Mouse (Mus musculus) midbrain, postnatal 0 days (tissue): ENCODE data around the gene Vmn2r66. TPM values are rescaled to one million over a fixed set of nuclear protein-coding genes. Genes with fewer than 3 reads are reported as not detected.

Source experiments
- ATAC-seq: fragments of 200-750 bp; cut with Nextera tagmentation; 2 replicates; pipeline ENCODE4 v1.8.0; 2017; ENCODE audit warnings: moderate number of reproducible peaks, mild to moderate bottlenecking, moderate TSS enrichment, moderate library complexity; ENCODE audit not compliant: low FRiP score
- DNase-seq: peaks from one replicate; pipeline ENCODE4 v3.0.0-alpha.2; 2015; ENCODE audit warnings: low spot score
- H3K27ac ChIP-seq: fragments of 300-500 bp; sonication (generic); 2 replicates; pipeline ENCODE4 v1.5.1; 2014; ENCODE audit warnings: low read depth, mild to moderate bottlenecking, low read length, mixed read lengths
- H3K27me3 ChIP-seq: fragments of 300-500 bp; sonication (generic); 2 replicates; pipeline ENCODE4 v1.6.1; 2014; ENCODE audit warnings: low read length, control low read depth, mixed read lengths; ENCODE audit not compliant: insufficient read depth
- H3K36me3 ChIP-seq: fragments of 300-500 bp; sonication (generic); 2 replicates; pipeline ENCODE4 v1.6.1; 2014; ENCODE audit warnings: low read length, control low read depth, mixed read lengths; ENCODE audit not compliant: insufficient read depth
- H3K4me1 ChIP-seq: fragments of 300-500 bp; sonication (generic); 2 replicates; pipeline ENCODE4 v1.6.1; 2014; ENCODE audit warnings: mild to moderate bottlenecking, control low read depth, antibody characterized with exemption, low read length, mixed read lengths; ENCODE audit not compliant: insufficient read depth
- H3K4me2 ChIP-seq: fragments of 300-500 bp; sonication (generic); 2 replicates; pipeline ENCODE4 v1.6.1; 2014; ENCODE audit warnings: low read depth, mild to moderate bottlenecking, low read length, mixed read lengths; ENCODE audit not compliant: poor library complexity, severe bottlenecking
- H3K4me3 ChIP-seq: fragments of 300-500 bp; sonication (generic); 2 replicates; pipeline ENCODE4 v1.5.1; 2014; ENCODE audit warnings: low read depth, mild to moderate bottlenecking, low read length, moderate library complexity
- H3K9ac ChIP-seq: fragments of 300-500 bp; sonication (generic); replicated peaks from 2 replicates; pipeline ENCODE4 v1.6.1; 2014; ENCODE audit warnings: mild to moderate bottlenecking, low read length, moderate library complexity, mixed read lengths; ENCODE audit not compliant: poor library complexity, severe bottlenecking
- H3K9me3 ChIP-seq: fragments of 300-500 bp; sonication (generic); 2 replicates; pipeline ENCODE4 v1.6.1; 2016; ENCODE audit warnings: low read length, control low read depth
- CTCF ChIP-seq: IDR thresholded peaks from 2 replicates; pipeline ENCODE4 v1.5.1; 2016; ENCODE audit warnings: antibody characterized with exemption, mild to moderate bottlenecking
- WGBS: fragments of 180-500 bp; shearing (Covaris S2); extraction: QIAGEN DNeasy Blood & Tissue Kit; methylation state at CpG from one replicate; pipeline ENCODE4 v1.1.7; 2014; 5-methylcytosine and 5-hydroxymethylcytosine counted together
- polyA plus RNA-seq: library from polyadenylated mRNA; unstranded; fragments of >200 nt; fragmentation: Nextera tagmentation; extraction: Ambion mirVana; gene quantifications from 2 replicates; pipeline ENCODE4 v1.2.1, GENCODE M21; 2015
- total RNA-seq: library from RNA; depleted of rRNA; stranded (reverse); fragments of >200 nt; gene quantifications from 2 replicates; pipeline ENCODE4 v1.2.3, GENCODE M21; 2014; rRNA removed

Gene Vmn2r66
- total RNA-seq (not detected in 2 replicates), polyA plus RNA-seq (not detected in 2 replicates)

GRCm38 (mm10) chr7:85012168-85012567, at the start of gene Vmn2r66:
TSS of gene Vmn2r66 (minus strand) at chr7:85012268.
- H3K9me3 ChIP-seq = no peaks in the 10 kb centered on the region
- DNase-seq (no peak), ATAC-seq (no peak)
- H3K27me3 ChIP-seq = no peaks in the 10 kb centered on the region
- no peak within 1 kb of the TSS for H3K4me3 ChIP-seq
- TF ChIP-seq CTCF = no peak
- 84% methylated on average over 1 of the region's 1 CpGs for WGBS
- no peak within 1 kb of the TSS for H3K9ac ChIP-seq
- no peak within 1 kb of the TSS for H3K27ac ChIP-seq
- H3K36me3 ChIP-seq = no peaks in the 10 kb centered on the region
- no peak within 1 kb of the TSS for H3K4me2 ChIP-seq
- no peaks in the 10 kb centered on the region for H3K4me1 ChIP-seq

GRCm38 (mm10) chr7:84996694-84997093, 15.4 kb downstream of the Vmn2r66 start:
- H3K4me3 ChIP-seq = no peak overlapping the region
- no peaks in the 10 kb centered on the region for H3K9me3 ChIP-seq
- no peaks in the 10 kb centered on the region for H3K27me3 ChIP-seq
- DNase-seq = no peak
- no peak for TF ChIP-seq CTCF
- H3K4me1 ChIP-seq = no peaks in the 10 kb centered on the region
- H3K9ac ChIP-seq = no peak overlapping the region
- no peak overlapping the region for H3K4me2 ChIP-seq
- H3K27ac ChIP-seq = no peak overlapping the region
- 69% methylated on average over 2 of the region's 2 CpGs for WGBS
- no peaks in the 10 kb centered on the region for H3K36me3 ChIP-seq
- ATAC-seq = no peak

DNA sequence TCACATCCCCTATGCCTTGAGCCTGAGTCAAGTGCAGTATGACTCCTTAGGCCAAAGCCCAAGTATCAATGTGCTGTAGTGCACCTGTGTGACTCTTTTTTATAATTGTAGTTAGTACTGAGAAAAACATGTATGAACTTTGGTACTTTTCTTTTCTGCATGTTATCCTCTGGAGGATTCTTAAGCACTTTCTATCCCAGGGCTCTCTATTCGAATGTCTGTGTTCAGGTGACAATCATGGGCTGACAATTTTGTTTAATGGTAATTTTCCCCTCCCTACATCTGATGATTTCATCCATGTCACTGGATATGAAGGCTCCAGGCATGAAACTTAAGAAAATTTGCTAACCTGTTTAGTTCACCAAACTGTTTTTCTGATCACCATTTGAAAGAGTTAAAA, 48.1 kb downstream of the Vmn2r66 start, which contains the start of gene Vmn2r65:
TSS of gene Vmn2r65 (minus strand) at position 101 of the 400 bp plus-strand sequence.
- no peak for TF ChIP-seq CTCF
- no peak within 1 kb of the TSS for H3K4me2 ChIP-seq
- H3K9me3 ChIP-seq = no peaks in the 10 kb centered on the region
- ATAC-seq (no peak), DNase-seq (no peak)
- no peaks in the 10 kb centered on the region for H3K36me3 ChIP-seq
- H3K4me1 ChIP-seq = no peaks in the 10 kb centered on the region
- WGBS = 43% methylated on average over 1 of the region's 1 CpGs
- no peak within 1 kb of the TSS for H3K27ac ChIP-seq
- no peak within 1 kb of the TSS for H3K9ac ChIP-seq
- H3K27me3 ChIP-seq = no peaks in the 10 kb centered on the region
- no peak within 1 kb of the TSS for H3K4me3 ChIP-seq

Other genes starting within 250 kb of the Vmn2r66 start
- not detected in 2 replicates for gene Olfr291, start 158.7 kb downstream of the Vmn2r66 start, total RNA-seq
- gene Olfr291, start 158.7 kb downstream of the Vmn2r66 start, polyA plus RNA-seq = not detected in 2 replicates
- gene Vmn2r65, start 48.2 kb downstream of the Vmn2r66 start, total RNA-seq = not detected in 2 replicates
- not detected in 2 replicates for gene Vmn2r65, start 48.2 kb downstream of the Vmn2r66 start, polyA plus RNA-seq
- gene Vmn2r67, start 143.7 kb upstream of the Vmn2r66 start, total RNA-seq = not detected in 2 replicates
- gene Vmn2r67, start 143.7 kb upstream of the Vmn2r66 start, polyA plus RNA-seq = not detected in 2 replicates
- gene Vmn2r68, start 225.5 kb upstream of the Vmn2r66 start, total RNA-seq = not detected in 2 replicates
- gene Vmn2r68, start 225.5 kb upstream of the Vmn2r66 start, polyA plus RNA-seq = not detected in 2 replicates